ENCODE assay signal across 11 mouse cellular contexts in genomic region chr2:174929718-174930117, GRCm38 (mm10).
DNase-seq lines count a peak whose midpoint lies in the region; ATAC-seq and TF ChIP-seq lines count a peak whose summit lies in the region.
"Had no signal": no experiment of that assay in that cellular context is flagged by ENCODE, and none has a peak within 500 bp of the region (broad histone marks: within the 10 kb centered on the region; RNA-seq: fewer than 3 reads in every experiment).

No protein-coding gene starts in this region.

- no peaks in the 10 kb centered on the region for H3K36me3 ChIP-seq in intestine, postnatal 0 days (ENCODE audit: control insufficient read depth, insufficient read depth)
- no peaks in the 10 kb centered on the region for H3K36me3 ChIP-seq in intestine, embryonic 16.5 days (ENCODE audit: control insufficient read depth, insufficient read depth, low read length)
- no peaks in the 10 kb centered on the region for H3K36me3 ChIP-seq in testis, adult 2 months (ENCODE audit: control insufficient read depth, insufficient read depth, low read length)
- no peaks in the 10 kb centered on the region for H3K36me3 ChIP-seq in MEL (ENCODE audit: control insufficient read depth in 1 of 2, insufficient read depth in 2 of 2, low read length in 2 of 2)
- no peaks in the 10 kb centered on the region for H3K36me3 ChIP-seq in stomach, postnatal 0 days (ENCODE audit: control insufficient read depth, insufficient read depth, low read length)
- H3K36me3 ChIP-seq: heart, embryonic 10.5 days had no signal

- no peaks in the 10 kb centered on the region for H3K4me1 ChIP-seq in intestine, postnatal 0 days (replicated peaks; ENCODE audit: control insufficient read depth, insufficient read depth, low read length)
- no peaks in the 10 kb centered on the region for H3K4me1 ChIP-seq in intestine, embryonic 16.5 days (ENCODE audit: control insufficient read depth, insufficient read depth, low read length)
- H3K4me1 ChIP-seq in testis, adult 2 months (ENCODE audit: control insufficient read depth, insufficient read depth, low read length) = peaks cover 2% of the 10 kb centered on the region; the same call in 1 of the 2 replicates
- H3K4me1 ChIP-seq in MEL (ENCODE audit: control insufficient read depth in 1 of 2, insufficient read depth in 2 of 2, low read length in 2 of 2) = no peaks in the 10 kb centered on the region
- H3K4me1 ChIP-seq in stomach, postnatal 0 days (replicated peaks; ENCODE audit: control insufficient read depth, insufficient read depth) = no peaks in the 10 kb centered on the region
- H3K4me1 ChIP-seq: heart, embryonic 10.5 days had no signal

- H3K9me3 ChIP-seq in intestine, postnatal 0 days (ENCODE audit: control insufficient read depth) = no peaks in the 10 kb centered on the region
- H3K9me3 ChIP-seq in intestine, embryonic 16.5 days (ENCODE audit: control insufficient read depth, low read length) = no peaks in the 10 kb centered on the region
- H3K9me3 ChIP-seq in MEL (replicated peaks; ENCODE audit: insufficient read depth, low read length) = no peaks in the 10 kb centered on the region; the same call in 1 of the 2 replicates
- H3K9me3 ChIP-seq in stomach, postnatal 0 days (ENCODE audit: control insufficient read depth, low read length) = no peaks in the 10 kb centered on the region
- H3K9me3 ChIP-seq: heart, embryonic 10.5 days had no signal

- no peak overlapping the region for H3K27ac ChIP-seq in intestine, postnatal 0 days (ENCODE audit: low read depth, low read length)
- H3K27ac ChIP-seq in intestine, embryonic 16.5 days (ENCODE audit: low read length) = no peak overlapping the region
- H3K27ac ChIP-seq in testis, adult 2 months (ENCODE audit: control insufficient read depth, insufficient read depth, low read depth, low read length) = no peak overlapping the region
- no peak overlapping the region for H3K27ac ChIP-seq in MEL (ENCODE audit: control insufficient read depth, low read depth, low read length)
- H3K27ac ChIP-seq in stomach, postnatal 0 days (replicated peaks) = no peak overlapping the region
- H3K27ac ChIP-seq: heart, embryonic 10.5 days had no signal

- no peaks in the 10 kb centered on the region for H3K79me2 ChIP-seq in MEL (ENCODE audit: control insufficient read depth, insufficient read depth, low read length, poor library complexity)

- TF ChIP-seq POLR2A in testis, adult 2 months (IDR thresholded peaks at IDR 0.05; ENCODE audit: control insufficient read depth, low read depth, low read length) = no peak
- TF ChIP-seq POLR2A in MEL (IDR thresholded peaks at IDR 0.05; ENCODE audit: control insufficient read depth in 1 of 2, insufficient read depth in 1 of 2, low read depth in 1 of 2, low read length in 2 of 2, poor library complexity in 1 of 2) = no peak

- ATAC-seq in intestine, postnatal 0 days = no peak
- ATAC-seq in intestine, embryonic 16.5 days = no peak
- ATAC-seq in stomach, postnatal 0 days (ENCODE audit: low FRiP score, low TSS enrichment) = no peak

- H3K9ac ChIP-seq in intestine, postnatal 0 days (ENCODE audit: low read depth, low read length) = no peak overlapping the region
- H3K9ac ChIP-seq in intestine, embryonic 16.5 days (ENCODE audit: low read depth, low read length) = no peak overlapping the region
- no peak overlapping the region for H3K9ac ChIP-seq in MEL (ENCODE audit: control insufficient read depth, low read depth, low read length, poor library complexity, severe bottlenecking)
- no peak overlapping the region for H3K9ac ChIP-seq in stomach, postnatal 0 days (ENCODE audit: low read length)

- H3K27me3 ChIP-seq in intestine, postnatal 0 days (replicated peaks; ENCODE audit: control insufficient read depth, insufficient read depth, low read length) = no peaks in the 10 kb centered on the region
- no peaks in the 10 kb centered on the region for H3K27me3 ChIP-seq in intestine, embryonic 16.5 days (replicated peaks; ENCODE audit: control insufficient read depth, insufficient read depth, low read length)
- H3K27me3 ChIP-seq in testis, adult 2 months (ENCODE audit: control insufficient read depth, insufficient read depth, low read length) = no peaks in the 10 kb centered on the region
- no peaks in the 10 kb centered on the region for H3K27me3 ChIP-seq in MEL (ENCODE audit: control insufficient read depth in 1 of 2, insufficient read depth in 2 of 2, low read length in 2 of 2)
- H3K27me3 ChIP-seq in stomach, postnatal 0 days (ENCODE audit: control insufficient read depth, insufficient read depth, low read length) = no peaks in the 10 kb centered on the region

- 65% methylated on average over 2 of the region's 2 CpGs for WGBS in intestine, postnatal 0 days
- WGBS in intestine, embryonic 16.5 days = 71% methylated on average over 2 of the region's 2 CpGs
- WGBS in stomach, postnatal 0 days = 44% methylated on average over 2 of the region's 2 CpGs

- no peak for TF ChIP-seq EP300 in MEL (IDR thresholded peaks at IDR 0.05; ENCODE audit: low read depth in 1 of 2, low read length in 2 of 2)
- TF ChIP-seq EP300 in stomach, postnatal 0 days (optimal IDR thresholded peaks at IDR 0.05) = no peak

- H3K4me3 ChIP-seq in intestine, postnatal 0 days (ENCODE audit: low read depth, low read length) = no peak overlapping the region
- H3K4me3 ChIP-seq in intestine, embryonic 16.5 days (ENCODE audit: low read length) = no peak overlapping the region
- H3K4me3 ChIP-seq in testis, adult 2 months (ENCODE audit: control insufficient read depth, low read depth, low read length) = no peak overlapping the region
- H3K4me3 ChIP-seq in MEL (ENCODE audit: control insufficient read depth in 1 of 2, insufficient read depth in 1 of 2, low read depth in 2 of 2, low read length in 2 of 2) = no peak overlapping the region
- H3K4me3 ChIP-seq in stomach, postnatal 0 days (ENCODE audit: low read depth, low read length) = no peak overlapping the region
- H3K4me3 ChIP-seq: heart, embryonic 10.5 days; myocyte had no signal

- peak; percentile 16 for TF ChIP-seq RAD21 in MEL (IDR thresholded peaks at IDR 0.05; ENCODE audit: low read depth, low read length)

- peak; percentile 47 for TF ChIP-seq CTCF in intestine, postnatal 0 days (IDR thresholded peaks at IDR 0.05; ENCODE audit: low read depth)
- peak; percentile 28; the same call in 1 of the 2 replicates for TF ChIP-seq CTCF in testis, adult 2 months (IDR thresholded peaks at IDR 0.05; ENCODE audit: control insufficient read depth, insufficient read depth, insufficient replicate concordance, low read depth, low read length)
- peak; percentile 39 to 51 (median 39); a peak in 5 of 6 replicates for TF ChIP-seq CTCF in MEL (IDR thresholded peaks at IDR 0.05 in 2 of 3, conservative IDR thresholded peaks at IDR 0.05 in 1 of 3; ENCODE audit: control insufficient read depth in 1 of 3, insufficient read depth in 1 of 3, low read depth in 2 of 3, low read length in 3 of 3, poor library complexity in 1 of 3, severe bottlenecking in 1 of 3)
- peak; percentile 47 for TF ChIP-seq CTCF in stomach, postnatal 0 days (IDR thresholded peaks at IDR 0.05; ENCODE audit: low read depth)

- DNase-seq in testis, postnatal 10 days (ENCODE audit: low spot score) = no peak
- peak; percentile 29 for DNase-seq in MEL (ENCODE audit: low read depth, low spot score)
- DNase-seq in stomach, postnatal 0 days (ENCODE audit: low spot score) = no peak
- DNase-seq in urinary bladder, postnatal 36 days (ENCODE audit: low spot score in 2 of 2) = no peak
- DNase-seq: cerebellum, adult 11-12 months; lung, adult 18-20 months had no signal

- H3K4me2 ChIP-seq in intestine, postnatal 0 days (replicated peaks; ENCODE audit: low read depth) = no peak overlapping the region
- H3K4me2 ChIP-seq in intestine, embryonic 16.5 days (ENCODE audit: low read depth, low read length) = no peak overlapping the region
- H3K4me2 ChIP-seq in stomach, postnatal 0 days (replicated peaks; ENCODE audit: low read depth) = no peak overlapping the region

TF ChIP-seq in MEL, 35 proteins besides CTCF, POLR2A, EP300 and RAD21:
- TF ChIP-seq E2F4 (IDR thresholded peaks at IDR 0.05; ENCODE audit: borderline replicate concordance, low read depth, low read length) (no peak), ZC3H11A (IDR thresholded peaks at IDR 0.05; ENCODE audit: low read depth, low read length) (0 out of 2 replicates have a peak, but pooled peaks have one; percentile 4), MAZ (IDR thresholded peaks at IDR 0.05; ENCODE audit: low read depth, low read length) (no peak), SMC3 (IDR thresholded peaks at IDR 0.05; ENCODE audit: low read depth, low read length) (peak; percentile 44)
